Mouse (Mus musculus) macrophage (primary cell): ENCODE data around the gene Sec22b. TPM values are rescaled to one million over a fixed set of nuclear protein-coding genes. Genes with fewer than 3 reads are reported as not detected.

Experiments
- H3K27ac ChIP-seq: fragments of 350-480 bp; formaldehyde crosslinking; 2 replicates; pipeline ENCODE4 v1.9.0; 2021
- H3K36me3 ChIP-seq: fragments of 350-480 bp; formaldehyde crosslinking; 2 replicates; pipeline ENCODE4 v1.9.0; 2021; ENCODE audit errors: inconsistent target
- H3K4me3 ChIP-seq: fragments of 350-480 bp; formaldehyde crosslinking; 2 replicates; pipeline ENCODE4 v1.9.0; 2021; ENCODE audit errors: inconsistent target
- H3K79me2 ChIP-seq: fragments of 350-480 bp; formaldehyde crosslinking; 2 replicates; pipeline ENCODE4 v1.9.0; 2021; ENCODE audit errors: inconsistent target
- WGBS: methylation state at CpG from one replicate; pipeline ENCODE4 v1.1.7; 2026; ENCODE audit warnings: inconsistent platforms; ENCODE audit not compliant: missing documents; 5-methylcytosine and 5-hydroxymethylcytosine counted together
- polyA plus RNA-seq: library from polyadenylated mRNA; stranded (reverse); fragments of 250-400 nt; gene quantifications from 3 replicates; pipeline ENCODE4 v1.2.4, GENCODE M21; 2018; ENCODE audit warnings: inconsistent platforms

Gene Sec22b
- polyA plus RNA-seq, 1 experiment from 2014 or later, result 34.5 TPM

- no peak overlapping the region for H3K4me3 ChIP-seq
- H3K27ac ChIP-seq, result no peak overlapping the region
- no peaks in the 10 kb centered on the region for H3K79me2 ChIP-seq
- no peaks in the 10 kb centered on the region for H3K36me3 ChIP-seq
- whole genome bisulfite sequencing, result 90% methylated on average over 5 of the region's 5 CpGs
These were observed 19.4 kb upstream of the Sec22b start for GRCm38 (mm10) chr3:97881576-97881975.

GRCm38 (mm10) chr3:97887785-97888167 is 13.2 kb upstream of the Sec22b start:
- no peak overlapping the region for H3K27ac ChIP-seq
- 83% methylated on average over 5 of the region's 5 CpGs for WGBS
- no peaks in the 10 kb centered on the region for H3K36me3 ChIP-seq
- H3K4me3 ChIP-seq, result no peak overlapping the region
- no peaks in the 10 kb centered on the region for H3K79me2 ChIP-seq

GRCm38 (mm10) chr3:97888168-97888901 is 12.7 kb upstream of the Sec22b start, which contains the start of gene Pde4dip:
Gene Pde4dip (minus strand): TSS chr3:97888707.
- Histone ChIP-seq H3K27ac (no peak within 1 kb of the TSS), H3K36me3 (no peaks in the 10 kb centered on the region), H3K4me3 (no peak within 1 kb of the TSS), H3K79me2 (no peaks in the 10 kb centered on the region)
- WGBS, result 5% methylated on average over 43 of the region's 44 CpGs

GRCm38 (mm10) chr3:97890205-97890604 is 10.8 kb upstream of the Sec22b start:
- 69% methylated on average over 5 of the region's 6 CpGs for WGBS
- no peaks in the 10 kb centered on the region for H3K36me3 ChIP-seq
- no peak overlapping the region for H3K27ac ChIP-seq
- no peak overlapping the region for H3K4me3 ChIP-seq
- H3K79me2 ChIP-seq, result no peaks in the 10 kb centered on the region

- H3K4me3 ChIP-seq, result no peak overlapping the region
- H3K79me2 ChIP-seq, result no peaks in the 10 kb centered on the region
- WGBS, result 60% methylated on average over 6 of the region's 6 CpGs
These were observed 6.3 kb upstream of the Sec22b start for GRCm38 (mm10) chr3:97894695-97895094.

GRCm38 (mm10) chr3:97898381-97898780 is 2.6 kb upstream of the Sec22b start:
- Histone ChIP-seq H3K79me2 (peaks cover 24% of the 10 kb centered on the region), H3K4me3 (no peak overlapping the region), H3K36me3 (no peaks in the 10 kb centered on the region), H3K27ac (no peak overlapping the region)
- WGBS, result 88% methylated on average over 3 of the region's 3 CpGs

More at GRCm38 (mm10) chr3:97894695-97895094, 6.3 kb upstream of the Sec22b start:
- no peak overlapping the region for H3K27ac ChIP-seq
- no peaks in the 10 kb centered on the region for H3K36me3 ChIP-seq

- WGBS, result 8% methylated on average over 5 of the region's 5 CpGs
- Histone ChIP-seq H3K79me2 (peaks cover 56% of the 10 kb centered on the region), H3K36me3 (no peaks in the 10 kb centered on the region), H3K4me3 (peak overlapping the region; percentile 97), H3K27ac (peak overlapping the region; percentile 45)
These were observed 596 bp downstream of the Sec22b start for GRCm38 (mm10) chr3:97901586-97901985.

- no peak overlapping the region for H3K27ac ChIP-seq
- H3K79me2 ChIP-seq, result peaks cover 56% of the 10 kb centered on the region
- no peak overlapping the region for H3K4me3 ChIP-seq
- H3K36me3 ChIP-seq, result peaks cover 21% of the 10 kb centered on the region
- WGBS, result 92% methylated on average over 2 of the region's 2 CpGs
These were observed 8.7 kb downstream of the Sec22b start for GRCm38 (mm10) chr3:97909737-97910136.

- H3K79me2 ChIP-seq, result peaks cover 42% of the 10 kb centered on the region
- no peak overlapping the region for H3K4me3 ChIP-seq
- H3K36me3 ChIP-seq, result peaks cover 28% of the 10 kb centered on the region
- no peak overlapping the region for H3K27ac ChIP-seq
- WGBS, result 96% methylated on average over 7 of the region's 7 CpGs
These were observed 10.1 kb downstream of the Sec22b start for GRCm38 (mm10) chr3:97911093-97911492.

- Histone ChIP-seq H3K27ac (no peak overlapping the region), H3K36me3 (peaks cover 20% of the 10 kb centered on the region), H3K4me3 (no peak overlapping the region), H3K79me2 (peaks cover 7% of the 10 kb centered on the region; the same call in 1 of the 2 replicates)
- WGBS, result 65% methylated on average over 3 of the region's 4 CpGs
These were observed 14.1 kb downstream of the Sec22b start for GRCm38 (mm10) chr3:97915081-97915480.

- 52% methylated on average over 10 of the region's 10 CpGs for WGBS
- Histone ChIP-seq H3K27ac (no peak overlapping the region), H3K36me3 (peaks cover 39% of the 10 kb centered on the region), H3K4me3 (no peak overlapping the region), H3K79me2 (no peaks in the 10 kb centered on the region; the same call in 1 of the 2 replicates)
These were observed 18.0 kb downstream of the Sec22b start for GRCm38 (mm10) chr3:97918885-97919550.

GRCm38 (mm10) chr3:97925246-97925645 is 24.3 kb downstream of the Sec22b start:
- WGBS, result 96% methylated on average over 2 of the region's 2 CpGs
- Histone ChIP-seq H3K36me3 (peaks cover 31% of the 10 kb centered on the region), H3K4me3 (no peak overlapping the region), H3K79me2 (peaks cover 14% of the 10 kb centered on the region; the same call in 1 of the 2 replicates), H3K27ac (no peak overlapping the region)

GRCm38 (mm10) chr3:97927322-97927721 is 26.3 kb downstream of the Sec22b start:
- 74% methylated on average over 4 of the region's 4 CpGs for WGBS
- H3K27ac ChIP-seq, result no peak overlapping the region
- H3K36me3 ChIP-seq, result peaks cover 16% of the 10 kb centered on the region; the same call in 1 of the 2 replicates
- H3K79me2 ChIP-seq, result peaks cover 20% of the 10 kb centered on the region; the same call in 1 of the 2 replicates
- no peak overlapping the region for H3K4me3 ChIP-seq

- Histone ChIP-seq H3K79me2 (peaks cover 20% of the 10 kb centered on the region; the same call in 1 of the 2 replicates), H3K27ac (peak overlapping the region; percentile 96), H3K4me3 (no peak overlapping the region), H3K36me3 (peaks cover 3% of the 10 kb centered on the region; the same call in 1 of the 2 replicates)
- 25% methylated on average over 9 of the region's 9 CpGs for WGBS
These were observed 28.2 kb downstream of the Sec22b start for GRCm38 (mm10) chr3:97928968-97929858.
